Mouse (Mus musculus) neutrophil, adult 5-6 weeks (primary cell): ENCODE measurements around the gene Pafah1b2. TPM values are rescaled to one million over a fixed set of nuclear protein-coding genes. Genes with fewer than 3 reads are reported as not detected.

ENCODE experiments used
- ATAC-seq: fragments of 151-379, 151-347 bp; 2 replicates; pipeline ENCODE4 v1.8.0; 2017; ENCODE audit warnings: mild to moderate bottlenecking, moderate TSS enrichment; ENCODE audit not compliant: insufficient number of reproducible peaks, poor library complexity, low FRiP score, severe bottlenecking; ENCODE audit errors: extremely low read depth
- total RNA-seq: library from RNA; stranded (forward); fragments of 200-1000 nt; gene quantifications from 2 replicates; pipeline ENCODE4 v1.2.3, GENCODE M21; 2017

Gene Pafah1b2
- total RNA-seq, 1 experiment from 2014 or later: 75.7 TPM

DNA sequence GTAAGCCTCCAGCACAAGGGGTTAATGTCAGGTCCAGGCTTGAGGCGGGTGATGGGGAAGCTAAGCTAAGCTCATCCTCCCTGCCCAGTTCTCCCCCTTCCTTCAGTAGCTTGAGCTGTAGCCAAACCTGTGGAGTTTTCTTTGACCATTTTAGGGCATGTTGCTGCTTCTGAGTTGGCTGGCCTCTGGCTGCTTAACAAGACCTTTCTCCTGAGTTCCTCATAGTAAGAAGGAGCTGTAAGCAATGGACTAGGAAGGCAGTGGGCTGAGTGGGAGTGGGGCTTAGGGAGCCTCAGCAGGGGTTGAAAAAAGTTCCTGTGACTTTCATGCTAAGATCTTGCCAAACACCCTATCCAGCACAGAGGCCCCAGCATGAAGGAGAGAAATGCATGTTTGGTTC lies 92.6 kb downstream of the Pafah1b2 start:
- no peak for ATAC-seq

DNA sequence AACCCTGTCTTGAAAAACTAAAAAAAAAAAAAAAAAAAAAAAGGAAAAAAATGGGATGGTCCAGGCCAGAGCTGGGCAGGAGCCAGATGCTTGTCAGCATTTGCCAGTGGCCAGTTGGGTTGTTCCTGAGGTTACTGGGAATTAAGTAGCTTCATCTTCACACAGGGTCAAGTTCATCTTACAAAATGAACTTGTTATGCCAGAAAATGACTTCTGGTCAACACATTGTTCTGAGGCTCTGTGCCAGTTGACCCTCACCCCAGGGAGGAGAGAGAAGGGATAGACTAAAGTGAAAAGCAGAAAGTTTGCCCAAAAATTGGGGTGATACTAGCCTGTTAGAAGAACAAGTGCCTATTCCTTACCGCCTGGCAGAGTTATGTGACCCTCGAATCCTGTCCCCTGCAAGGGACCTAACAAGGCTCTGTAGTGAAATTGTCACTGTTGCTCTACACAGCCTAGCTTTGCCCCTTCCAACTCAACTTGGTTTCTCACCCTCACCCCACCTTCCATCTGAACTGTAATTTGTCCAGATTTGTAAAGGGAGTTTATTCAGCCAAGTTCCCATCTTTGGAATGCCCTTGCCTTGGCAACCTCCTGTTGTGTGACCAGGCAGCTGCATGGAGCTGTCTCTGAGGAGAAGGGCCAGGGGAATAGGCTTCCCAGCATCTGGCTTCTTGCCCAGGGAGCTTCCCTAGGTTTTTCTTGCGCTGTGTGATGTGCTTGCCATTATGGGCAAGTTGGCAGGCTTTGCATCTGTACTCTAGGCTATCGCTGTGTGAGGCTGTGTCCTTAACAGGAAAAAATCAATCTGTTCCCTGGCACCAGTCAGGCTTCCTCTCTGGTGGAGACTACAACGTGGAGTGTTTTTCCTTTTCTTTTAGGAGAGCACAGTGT lies 95.2 kb downstream of the Pafah1b2 start:
- no peak for ATAC-seq

DNA sequence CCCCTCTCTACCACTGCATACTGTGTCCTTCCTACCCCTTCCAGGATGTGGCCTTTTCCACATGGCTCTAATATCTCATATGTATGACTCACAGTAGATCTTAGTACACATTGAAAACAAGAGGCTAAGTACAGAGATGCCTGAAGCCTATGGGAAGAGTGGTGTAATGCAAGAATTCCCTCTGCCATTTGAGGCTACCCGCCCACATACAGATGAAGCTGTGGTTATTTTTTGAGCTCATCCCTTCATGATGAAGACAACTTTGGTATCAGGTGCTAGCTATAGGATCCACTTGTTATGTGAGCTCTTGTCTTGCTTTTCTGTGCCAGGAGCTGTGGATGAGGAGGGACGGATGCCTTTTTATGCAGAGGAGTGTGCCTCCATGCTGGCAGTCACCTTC lies 96.8 kb downstream of the Pafah1b2 start:
- no peak for ATAC-seq

Other genes with a start within 250 kb of the Pafah1b2 start
- 20.1 and 21.9 TPM in 2 replicates for gene Cep164, start 184.0 kb downstream of the Pafah1b2 start, total RNA-seq
- gene Bace1, start 174.1 kb downstream of the Pafah1b2 start, total RNA-seq: 0.70 and 0.86 TPM in 2 replicates
- 36.6 and 42.8 TPM in 2 replicates for gene Pcsk7, start 106.2 kb downstream of the Pafah1b2 start, total RNA-seq
- 48.1 and 50.2 TPM in 2 replicates for gene Rnf214, start 105.8 kb downstream of the Pafah1b2 start, total RNA-seq
- gene Tagln, start 76.6 kb downstream of the Pafah1b2 start, total RNA-seq: 1.5 and 4.5 TPM in 2 replicates
- gene Sidt2, start 57.4 kb downstream of the Pafah1b2 start, total RNA-seq: 105 and 140 TPM in 2 replicates
- 34.0 and 34.7 TPM in 2 replicates for gene Sik3, start 130 bp upstream of the Pafah1b2 start, total RNA-seq
- gene Apoa1, start 215.9 kb upstream of the Pafah1b2 start, total RNA-seq: 0.70 TPM in 1 of 2 replicates, not detected in the other
- gene Apoc3, start 222.9 kb upstream of the Pafah1b2 start, total RNA-seq: not detected in 2 replicates
- gene Apoa4, start 228.0 kb upstream of the Pafah1b2 start, total RNA-seq: not detected in 2 replicates